Mouse (Mus musculus) liver, embryonic 16.5 days (tissue): ENCODE measurements at regions not wholly inside any gene's neighbourhood (a gene's known extent, or its start where the extent isn't known, plus 50 kb on each side); places are given as distances from the start of the nearest gene placed in this dataset.

Source experiments
- ATAC-seq: fragments of 200-750 bp; cut with Nextera tagmentation; 2 replicates; pipeline ENCODE4 v1.8.0; 2017; ENCODE audit warnings: low read depth, mild to moderate bottlenecking, moderate number of reproducible peaks, moderate library complexity
- H3K27ac ChIP-seq: fragments of 300-500 bp; sonication (generic); 2 replicates; pipeline ENCODE4 v1.5.1; 2014; ENCODE audit warnings: mild to moderate bottlenecking, low read length
- H3K27me3 ChIP-seq: fragments of 300-500 bp; sonication (generic); 2 replicates; pipeline ENCODE4 v1.6.1; 2014; ENCODE audit warnings: low read depth, low read length, mixed read lengths; ENCODE audit not compliant: control insufficient read depth, insufficient read depth
- H3K36me3 ChIP-seq: fragments of 300-500 bp; sonication (generic); 2 replicates; pipeline ENCODE4 v1.6.1; 2014; ENCODE audit warnings: mild to moderate bottlenecking; ENCODE audit not compliant: control insufficient read depth, insufficient read depth
- H3K4me1 ChIP-seq: fragments of 300-500 bp; sonication (generic); 2 replicates; pipeline ENCODE4 v1.6.1; 2014; ENCODE audit warnings: low read depth, low read length, mixed read lengths; ENCODE audit not compliant: control insufficient read depth
- H3K4me2 ChIP-seq: fragments of 300-500 bp; sonication (generic); 2 replicates; pipeline ENCODE4 v1.6.1; 2014; ENCODE audit warnings: low read depth, low read length, mixed read lengths
- H3K4me3 ChIP-seq: fragments of 300-500 bp; sonication (generic); 2 replicates; pipeline ENCODE4 v1.5.1; 2014; ENCODE audit warnings: low read depth, mild to moderate bottlenecking, low read length
- H3K9ac ChIP-seq: fragments of 300-500 bp; sonication (generic); 2 replicates; pipeline ENCODE4 v1.6.1; 2014; ENCODE audit warnings: low read depth, low read length
- H3K9me3 ChIP-seq: fragments of 300-500 bp; sonication (generic); replicated peaks from 2 replicates; pipeline ENCODE4 v1.6.1; 2016; ENCODE audit warnings: low read length; ENCODE audit not compliant: control insufficient read depth
- whole genome bisulfite sequencing: fragments of 180-500 bp; shearing (Covaris S2); extraction: QIAGEN DNeasy Blood & Tissue Kit; methylation state at CpG from one replicate; pipeline ENCODE4 v1.1.7; 2014; ENCODE audit not compliant: insufficient replicate concordance; 5-methylcytosine and 5-hydroxymethylcytosine counted together

DNA sequence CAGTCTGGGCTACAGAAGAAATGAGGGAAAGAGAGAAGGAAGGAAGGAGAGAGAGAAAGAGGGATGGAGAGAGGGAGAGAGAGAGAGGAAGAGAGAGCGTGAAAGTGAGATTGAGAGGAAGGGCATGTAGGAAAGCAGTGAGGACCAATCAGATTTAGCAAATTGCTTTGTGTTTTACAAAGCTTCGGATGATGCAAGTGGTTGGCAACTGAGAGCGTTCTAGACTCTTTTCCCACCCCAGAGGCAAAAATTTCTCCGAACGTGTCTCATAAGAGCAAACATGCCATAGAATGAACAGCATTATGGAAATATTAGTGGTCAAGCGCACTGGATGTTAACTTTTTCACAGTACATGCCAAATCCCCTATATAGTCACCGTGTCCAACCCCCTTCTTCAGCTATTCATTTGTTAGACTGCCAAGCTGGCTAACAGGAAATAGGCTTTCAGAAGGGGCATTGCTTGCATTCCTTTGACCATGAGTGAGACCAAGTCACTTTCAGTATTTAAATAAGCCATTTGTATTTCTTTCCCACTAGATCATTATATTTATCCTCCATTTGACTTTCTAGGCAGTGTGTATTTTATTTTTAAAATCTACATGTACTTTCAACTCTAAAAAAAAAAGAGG, 139.7 kb upstream of the Foxa2 start:
- H3K4me2 ChIP-seq: no peak overlapping the region
- no peak overlapping the region for H3K27ac ChIP-seq
- H3K9ac ChIP-seq: no peak overlapping the region
- 58% methylated on average over 7 of the region's 7 CpGs for WGBS
- H3K9me3 ChIP-seq: no peaks in the 10 kb centered on the region
- H3K36me3 ChIP-seq: no peaks in the 10 kb centered on the region
- no peak overlapping the region for H3K4me3 ChIP-seq
- ATAC-seq: no peak
- no peaks in the 10 kb centered on the region for H3K4me1 ChIP-seq
- no peaks in the 10 kb centered on the region for H3K27me3 ChIP-seq

DNA sequence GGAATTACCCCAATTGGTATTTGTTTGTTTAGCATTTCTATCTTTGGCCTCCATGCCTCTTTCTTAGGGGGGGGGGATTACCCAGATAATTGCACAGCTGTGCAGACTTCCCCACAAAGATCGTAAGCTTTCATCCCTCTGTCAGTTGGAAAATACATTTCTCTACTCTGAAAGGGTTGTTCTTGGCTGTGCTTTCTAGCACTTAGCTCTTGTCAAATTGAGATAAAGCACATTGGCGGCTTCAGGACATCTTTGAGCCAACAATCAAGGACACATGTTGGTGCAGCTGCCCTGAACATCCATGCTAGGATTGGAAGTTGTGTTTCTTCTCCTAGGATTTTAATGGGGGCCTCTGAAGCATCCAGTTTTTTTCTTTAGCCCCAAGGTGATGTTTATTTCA, 142.1 kb upstream of the Foxa2 start:
- no peak overlapping the region for H3K4me3 ChIP-seq
- H3K4me2 ChIP-seq: no peak overlapping the region
- H3K9ac ChIP-seq: no peak overlapping the region
- WGBS: 49% methylated on average over 2 of the region's 2 CpGs
- no peak overlapping the region for H3K27ac ChIP-seq
- no peak for ATAC-seq
- H3K27me3 ChIP-seq: no peaks in the 10 kb centered on the region
- H3K36me3 ChIP-seq: no peaks in the 10 kb centered on the region
- H3K9me3 ChIP-seq: no peaks in the 10 kb centered on the region
- H3K4me1 ChIP-seq: no peaks in the 10 kb centered on the region

DNA sequence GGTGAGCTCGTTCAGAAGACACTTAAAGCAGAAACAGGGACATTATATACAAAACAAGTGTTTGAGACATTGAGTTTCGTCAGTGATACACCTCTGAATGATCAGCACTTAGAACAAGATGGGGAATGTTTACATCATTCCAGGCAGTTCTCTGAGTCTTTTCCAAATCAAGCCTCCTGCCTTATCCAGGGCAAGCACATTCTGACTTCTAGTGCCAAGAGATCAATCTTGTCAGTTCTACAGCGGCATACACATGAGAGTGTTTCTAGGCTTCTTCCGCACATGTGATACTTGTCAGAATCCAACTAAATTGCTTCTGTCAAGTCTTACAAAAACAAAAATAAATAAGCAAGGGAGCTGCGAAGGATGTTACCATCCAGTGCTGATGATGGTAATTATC, 142.5 kb upstream of the Foxa2 start:
- Histone ChIP-seq H3K9me3 (no peaks in the 10 kb centered on the region), H3K27me3 (no peaks in the 10 kb centered on the region), H3K4me1 (no peaks in the 10 kb centered on the region), H3K4me2 (no peak overlapping the region), H3K36me3 (no peaks in the 10 kb centered on the region), H3K9ac (no peak overlapping the region), H3K27ac (no peak overlapping the region), H3K4me3 (no peak overlapping the region)
- WGBS: 53% methylated on average over 5 of the region's 5 CpGs
- no peak for ATAC-seq

DNA sequence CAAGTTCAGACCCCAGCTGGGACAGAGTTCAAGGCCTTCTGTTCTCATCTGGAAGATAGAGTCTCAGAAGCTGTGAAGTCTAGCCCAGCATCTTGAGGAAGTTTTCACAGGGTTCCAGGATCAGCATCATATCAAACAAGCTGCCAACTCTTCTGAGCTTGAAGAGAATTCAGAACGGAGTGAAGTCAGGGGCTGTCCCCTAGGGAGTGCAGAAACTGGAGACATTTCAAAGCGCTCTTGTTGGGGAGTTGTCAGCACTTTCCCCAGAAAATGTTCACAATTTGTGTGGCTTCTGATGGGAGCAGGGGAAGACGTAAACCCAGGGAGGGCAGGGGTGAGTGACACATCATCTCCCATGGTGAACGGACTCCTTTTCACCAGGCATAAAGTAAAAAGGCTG, 146.2 kb upstream of the Foxa2 start:
- Histone ChIP-seq H3K4me1 (no peaks in the 10 kb centered on the region), H3K4me2 (no peak overlapping the region), H3K9me3 (no peaks in the 10 kb centered on the region), H3K27me3 (no peaks in the 10 kb centered on the region), H3K9ac (no peak overlapping the region), H3K36me3 (no peaks in the 10 kb centered on the region), H3K27ac (no peak overlapping the region), H3K4me3 (no peak overlapping the region)
- WGBS: 42% methylated on average over 4 of the region's 4 CpGs
- no peak for ATAC-seq

DNA sequence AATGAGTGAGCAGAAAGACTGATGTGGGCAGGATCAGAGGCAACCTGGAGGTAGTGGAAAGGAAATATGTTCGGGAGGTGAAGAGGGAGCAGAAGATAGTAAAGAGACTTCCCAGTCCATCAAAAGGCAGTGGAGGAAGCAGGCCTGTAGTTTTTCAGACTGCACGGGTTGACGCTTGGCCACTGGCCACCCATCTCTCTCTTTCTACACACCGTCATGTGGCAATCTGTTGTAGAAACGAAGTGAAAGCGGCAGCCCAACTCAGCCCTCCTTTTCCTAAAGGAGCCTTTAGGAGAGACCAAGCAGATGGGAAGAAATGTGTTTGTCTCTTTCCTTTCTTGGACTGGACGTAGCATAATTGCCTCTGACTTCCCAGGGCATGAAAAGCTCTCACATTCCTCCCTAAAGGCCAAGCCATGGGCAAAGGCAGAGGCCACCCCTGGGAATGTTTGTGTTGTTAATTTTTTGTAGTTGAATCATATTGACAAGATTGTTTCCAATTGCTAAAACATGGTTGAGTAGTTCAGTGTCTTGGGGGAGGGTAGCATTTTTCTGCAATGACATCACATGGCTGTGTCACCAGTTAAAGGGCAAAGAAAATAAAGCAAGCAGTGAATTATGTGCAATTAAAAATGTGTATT, 150.7 kb upstream of the Foxa2 start:
- no peaks in the 10 kb centered on the region for H3K4me1 ChIP-seq
- 60% methylated on average over 7 of the region's 7 CpGs for WGBS
- H3K27ac ChIP-seq: no peak overlapping the region
- no peak overlapping the region for H3K4me2 ChIP-seq
- no peak overlapping the region for H3K4me3 ChIP-seq
- no peaks in the 10 kb centered on the region for H3K27me3 ChIP-seq
- no peak overlapping the region for H3K9ac ChIP-seq
- H3K36me3 ChIP-seq: no peaks in the 10 kb centered on the region
- no peak for ATAC-seq
- H3K9me3 ChIP-seq: no peaks in the 10 kb centered on the region

DNA sequence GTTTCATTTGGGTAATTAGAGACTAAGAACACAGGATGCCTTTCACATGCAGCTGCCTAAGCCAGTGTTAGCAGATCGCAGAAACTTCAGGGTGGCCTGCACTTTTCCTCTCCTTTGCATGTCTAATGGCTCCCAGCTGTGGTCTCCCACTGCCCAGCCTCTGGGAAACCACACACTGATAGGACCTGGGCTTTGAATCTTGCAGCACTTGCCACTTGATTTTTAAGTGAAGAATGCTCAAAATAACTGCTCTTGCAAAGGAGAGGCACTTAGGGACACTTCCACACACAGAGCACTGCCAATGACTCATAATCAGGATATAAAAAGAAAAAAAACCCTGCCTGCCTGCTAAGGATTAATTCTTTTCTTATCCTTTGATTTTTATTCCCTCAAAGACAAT, 159.9 kb upstream of the Foxa2 start:
- WGBS: 35% methylated on average over 1 of the region's 1 CpGs
- H3K27ac ChIP-seq: no peak overlapping the region

DNA sequence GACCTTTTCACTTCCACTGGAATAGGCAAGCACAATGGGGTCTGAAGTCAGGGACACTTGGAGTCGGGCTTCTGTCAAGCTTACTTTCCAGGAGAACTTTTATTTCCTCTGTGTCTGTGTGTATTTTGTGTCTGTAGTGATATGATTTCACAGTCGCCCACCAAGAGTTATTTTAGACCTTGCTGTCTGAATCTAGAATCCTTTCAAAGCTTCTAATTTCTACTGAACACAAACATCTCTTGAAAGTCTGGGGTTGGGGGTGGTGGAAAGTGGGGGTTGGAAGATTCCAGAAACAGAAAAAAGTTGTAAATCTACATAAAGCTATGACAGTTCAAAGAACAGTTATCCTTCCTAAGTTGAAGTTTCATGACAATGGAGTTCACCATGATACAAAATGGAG, 164.0 kb upstream of the Foxa2 start:
- no peak overlapping the region for H3K4me3 ChIP-seq
- H3K9ac ChIP-seq: no peak overlapping the region
- H3K36me3 ChIP-seq: no peaks in the 10 kb centered on the region
- no peaks in the 10 kb centered on the region for H3K4me1 ChIP-seq
- no peak for ATAC-seq
- WGBS: 41% methylated on average over 2 of the region's 2 CpGs
- no peaks in the 10 kb centered on the region for H3K9me3 ChIP-seq
- no peak overlapping the region for H3K27ac ChIP-seq
- no peak overlapping the region for H3K4me2 ChIP-seq
- no peaks in the 10 kb centered on the region for H3K27me3 ChIP-seq

More for the DNA sequence above, 159.9 kb upstream of the Foxa2 start:
- Histone ChIP-seq H3K4me3 (no peak overlapping the region), H3K27me3 (no peaks in the 10 kb centered on the region), H3K4me1 (no peaks in the 10 kb centered on the region), H3K9ac (no peak overlapping the region), H3K9me3 (no peaks in the 10 kb centered on the region), H3K36me3 (no peaks in the 10 kb centered on the region), H3K4me2 (no peak overlapping the region)
- no peak for ATAC-seq

DNA sequence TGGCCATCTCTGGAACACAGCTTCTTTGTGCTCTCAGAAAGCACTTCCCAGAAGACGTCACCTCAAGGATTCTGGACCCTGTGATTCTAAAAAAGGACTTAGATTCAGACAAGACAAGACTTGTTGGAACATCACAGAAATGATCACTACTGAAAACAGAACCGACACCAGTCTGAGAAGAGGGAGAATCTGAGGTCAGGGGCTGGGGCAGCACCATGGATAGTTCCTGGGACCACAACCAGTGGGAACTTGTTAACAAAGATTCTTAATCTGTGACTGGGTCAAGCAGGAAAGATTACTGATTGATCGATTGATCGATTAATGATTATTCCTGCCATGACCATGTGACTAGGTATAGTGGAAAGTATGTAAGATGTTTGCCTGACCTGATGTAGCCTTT, 170.4 kb upstream of the Foxa2 start:
- no peak overlapping the region for H3K9ac ChIP-seq
- H3K4me3 ChIP-seq: no peak overlapping the region
- H3K27ac ChIP-seq: no peak overlapping the region
- H3K4me2 ChIP-seq: no peak overlapping the region
- no peaks in the 10 kb centered on the region for H3K36me3 ChIP-seq
- 61% methylated on average over 4 of the region's 4 CpGs for WGBS
- no peaks in the 10 kb centered on the region for H3K27me3 ChIP-seq
- H3K9me3 ChIP-seq: no peaks in the 10 kb centered on the region
- no peak for ATAC-seq
- no peaks in the 10 kb centered on the region for H3K4me1 ChIP-seq

DNA sequence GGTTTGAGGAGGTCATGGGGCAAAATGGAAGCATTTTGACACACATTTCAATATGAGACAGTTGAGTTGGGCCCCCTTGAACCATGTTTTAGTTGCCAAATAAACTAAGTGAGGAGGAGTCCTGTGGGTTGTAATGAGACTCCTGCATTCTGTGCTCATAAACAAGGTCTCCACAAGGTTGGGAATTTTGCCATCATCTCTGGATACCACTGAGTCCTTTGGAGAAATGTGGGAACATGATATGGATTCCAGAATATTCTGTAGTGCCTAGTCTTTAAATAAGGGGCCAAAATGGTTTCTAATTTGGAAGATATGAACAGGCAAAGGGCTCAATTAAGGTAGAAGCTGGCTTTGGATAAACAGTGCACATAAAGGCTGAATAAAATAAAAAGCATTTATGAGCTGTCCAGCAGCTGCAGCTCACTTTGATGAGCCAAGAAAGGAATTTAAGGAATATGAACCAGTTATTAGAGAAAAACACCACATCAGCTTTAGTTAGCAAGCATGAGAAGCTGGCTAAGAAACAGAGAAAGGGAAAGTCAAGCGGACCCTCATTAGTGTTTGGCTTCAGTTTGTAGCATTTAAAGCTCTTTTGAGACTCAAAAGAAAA, 161.3 kb upstream of the Sstr4 start:
- H3K27me3 ChIP-seq: no peaks in the 10 kb centered on the region

More for the DNA sequence above, 161.3 kb upstream of the Sstr4 start:
- Histone ChIP-seq H3K4me2 (no peak overlapping the region), H3K27ac (no peak overlapping the region), H3K36me3 (no peaks in the 10 kb centered on the region), H3K9ac (no peak overlapping the region), H3K4me3 (no peak overlapping the region), H3K9me3 (no peaks in the 10 kb centered on the region), H3K4me1 (no peaks in the 10 kb centered on the region)
- no peak for ATAC-seq
- 53% methylated on average over 1 of the region's 1 CpGs for WGBS
